Mouse (Mus musculus): ENCODE data around the gene Cttn. TPM values are rescaled to one million over a fixed set of nuclear protein-coding genes. Genes with fewer than 3 reads are reported as not detected.

Gene Cttn
- polyA plus RNA-seq, 1 experiment from 2014 or later = 151 TPM

GRCm38 (mm10) chr7:144389704-144390103 lies 81.1 kb downstream of the Cttn start:
- 96% methylated on average over 2 of the region's 2 CpGs for WGBS
- H3K4me1 ChIP-seq (ENCODE audit: control insufficient read depth, insufficient read depth, low read length) = no peaks in the 10 kb centered on the region
- no peak overlapping the region for H3K4me2 ChIP-seq (ENCODE audit: low read length)
- no peak overlapping the region for H3K27ac ChIP-seq (ENCODE audit: low read depth, low read length)
- no peak overlapping the region for H3K4me3 ChIP-seq (ENCODE audit: low read depth, low read length)
- H3K9me3 ChIP-seq (replicated peaks; ENCODE audit: control insufficient read depth, low read length) = no peaks in the 10 kb centered on the region
- H3K27me3 ChIP-seq (replicated peaks; ENCODE audit: control insufficient read depth, insufficient read depth, low read length) = no peaks in the 10 kb centered on the region
- H3K36me3 ChIP-seq (ENCODE audit: control insufficient read depth, insufficient read depth, low read length) = no peaks in the 10 kb centered on the region
- no peak for ATAC-seq
- H3K9ac ChIP-seq (ENCODE audit: low read length) = no peak overlapping the region
- no peak for DNase-seq (ENCODE audit: low spot score)

- Histone ChIP-seq H3K4me1 (ENCODE audit: control insufficient read depth, insufficient read depth, low read length) (no peaks in the 10 kb centered on the region), H3K27me3 (replicated peaks; ENCODE audit: control insufficient read depth, insufficient read depth, low read length) (no peaks in the 10 kb centered on the region), H3K36me3 (ENCODE audit: control insufficient read depth, insufficient read depth, low read length) (no peaks in the 10 kb centered on the region), H3K9ac (ENCODE audit: low read length) (no peak overlapping the region), H3K27ac (ENCODE audit: low read depth, low read length) (no peak overlapping the region), H3K4me2 (ENCODE audit: low read length) (no peak overlapping the region), H3K9me3 (replicated peaks; ENCODE audit: control insufficient read depth, low read length) (no peaks in the 10 kb centered on the region), H3K4me3 (ENCODE audit: low read depth, low read length) (no peak overlapping the region)
- 91% methylated on average over 6 of the region's 6 CpGs for WGBS
- ATAC-seq = no peak
- DNase-seq (ENCODE audit: low spot score) = no peak
Observed at GRCm38 (mm10) chr7:144387537-144387936, 83.3 kb downstream of the Cttn start.

Other genes starting within 250 kb of the Cttn start
- gene Ppfia1, start 82.7 kb upstream of the Cttn start, polyA plus RNA-seq (2014; fragmentation: Nextera tagmentation; extraction: Ambion mirVana) = 23.0 and 30.5 TPM in 2 replicates
- gene Fadd, start 111.5 kb upstream of the Cttn start, polyA plus RNA-seq (2014; fragmentation: Nextera tagmentation; extraction: Ambion mirVana) = 6.7 and 7.2 TPM in 2 replicates

Data from forebrain, embryonic 14.5 days (tissue).